Mouse (Mus musculus): ENCODE measurements at regions not wholly inside any gene's neighbourhood (a gene's known extent, or its start where the extent isn't known, plus 50 kb on each side); places are given as distances from the start of the nearest gene placed in this dataset.

DNA sequence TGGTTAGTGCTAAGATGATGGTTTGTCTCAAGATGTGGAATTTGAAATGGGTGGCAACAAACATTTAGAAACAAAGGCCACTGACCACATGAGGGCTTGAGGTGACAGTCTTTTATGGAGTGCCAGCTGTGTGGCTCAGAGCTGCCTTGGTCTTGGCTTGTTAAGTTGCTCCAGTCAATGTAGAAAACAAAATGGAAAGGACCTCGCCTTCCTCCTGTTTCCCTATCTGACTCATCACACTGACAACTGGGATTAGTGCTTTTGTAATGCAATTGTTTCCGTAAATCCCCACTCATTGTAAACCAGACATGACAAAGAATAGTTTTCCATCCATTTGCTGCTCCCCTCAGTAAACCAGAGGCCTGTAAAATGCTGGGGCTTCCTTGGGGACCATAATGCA, 757.8 kb downstream of the Inhba start:
- DNase-seq, result no peak

DNA sequence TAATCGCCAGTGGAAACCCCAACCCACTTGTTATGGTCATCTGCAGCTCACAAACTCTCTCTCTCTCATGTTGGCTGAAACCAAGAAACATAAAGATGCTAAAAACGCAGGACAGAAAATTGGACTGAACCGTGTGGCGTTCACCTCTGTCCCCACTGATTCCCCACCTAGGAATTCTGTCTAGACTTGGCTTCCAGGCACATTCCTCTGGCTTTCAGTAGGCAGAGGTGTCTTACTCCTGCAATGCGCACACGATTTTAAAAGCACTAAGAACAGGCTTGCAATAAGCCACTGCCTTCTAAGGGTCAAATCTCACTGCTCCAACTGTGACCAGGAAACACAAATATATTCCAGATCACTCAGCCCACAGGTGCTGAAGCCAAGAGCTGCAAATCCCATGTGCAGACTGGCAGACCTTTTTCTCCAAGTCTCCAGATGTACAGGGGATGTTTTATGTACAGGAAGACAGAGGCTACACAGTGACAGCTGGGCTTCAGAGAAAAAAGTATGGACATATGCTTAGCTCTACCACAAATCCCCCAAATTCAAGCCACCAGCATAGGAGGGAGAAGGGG, 758.3 kb downstream of the Inhba start:
- DNase-seq, result no peak

DNA sequence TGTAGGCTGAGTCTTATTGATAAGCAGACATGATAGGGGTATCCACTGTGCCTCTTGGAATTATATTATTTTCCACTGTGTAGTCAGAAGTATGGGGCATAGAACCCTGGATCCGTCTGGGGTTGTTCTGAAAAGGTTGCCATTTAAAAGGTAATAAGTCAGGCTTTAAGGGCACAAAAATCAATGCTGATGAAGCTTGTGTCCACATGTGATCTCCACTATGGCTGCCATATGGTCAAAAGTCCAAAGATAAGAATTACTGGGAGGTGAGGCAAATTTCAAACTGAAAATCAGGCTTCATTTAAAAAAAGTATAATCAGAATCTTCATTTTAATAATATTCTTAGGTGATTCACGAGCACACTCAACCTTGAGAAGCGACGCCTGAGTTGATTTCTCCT, 760.2 kb downstream of the Inhba start:
- DNase-seq, result no peak

DNA sequence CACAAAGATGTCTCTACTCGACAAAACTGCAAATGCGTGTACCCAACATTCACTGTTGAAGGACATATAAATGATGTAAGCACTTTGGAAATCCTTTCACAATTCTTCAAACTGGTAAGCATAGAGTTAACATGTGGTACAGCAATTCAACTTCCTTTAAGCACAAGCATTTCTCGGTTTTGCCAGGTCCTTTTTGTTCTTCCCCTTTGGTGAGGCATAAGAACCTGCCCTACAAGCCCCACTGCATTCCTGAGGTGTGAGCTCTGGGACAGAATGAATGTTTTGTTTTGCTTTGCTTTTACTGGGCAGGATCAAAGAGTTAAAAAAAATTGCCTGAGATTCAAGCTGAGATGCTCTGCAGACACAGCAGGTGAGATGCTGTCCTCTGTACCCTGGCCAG, 793.9 kb downstream of the Inhba start:
- no peak for DNase-seq
